In genomic region chr15:102097147-102097915, GRCm38 (mm10) we compare ENCODE assay signal across 12 mouse cellular contexts. TPM values are rescaled to one million over a fixed set of nuclear protein-coding genes. Genes with fewer than 3 reads are reported as not detected.
A peak's percentile ranks its signal among the peaks of the same experiment; 100 is the strongest.
DNase-seq lines count a peak whose midpoint lies in the region; ATAC-seq lines count a peak whose summit lies in the region.
"Had no signal": no experiment of that assay in that cellular context is flagged by ENCODE, and none has a peak within 500 bp of the region (broad histone marks: within the 10 kb centered on the region; RNA-seq: fewer than 3 reads in every experiment).

No protein-coding gene starts in this region.

- WGBS in forebrain, embryonic 11.5 days = 78% methylated on average over 8 of the region's 8 CpGs
- 81% methylated on average over 8 of the region's 8 CpGs for WGBS in forebrain, embryonic 10.5 days
- WGBS in lung, embryonic 15.5 days = 71% methylated on average over 8 of the region's 8 CpGs
- 74% methylated on average over 8 of the region's 8 CpGs for WGBS in heart, embryonic 15.5 days
- WGBS in stomach, embryonic 16.5 days = 73% methylated on average over 8 of the region's 8 CpGs
- WGBS in hindbrain, embryonic 12.5 days = 78% methylated on average over 8 of the region's 8 CpGs

- H3K36me3 ChIP-seq in forebrain, embryonic 11.5 days (ENCODE audit: control insufficient read depth, insufficient read depth, low read length) = peaks cover 22% of the 10 kb centered on the region
- H3K36me3 ChIP-seq in forebrain, embryonic 10.5 days (replicated peaks) = peaks cover 64% of the 10 kb centered on the region
- H3K36me3 ChIP-seq in lung, embryonic 15.5 days = peaks cover 53% of the 10 kb centered on the region
- H3K36me3 ChIP-seq in heart, embryonic 15.5 days = peaks cover 43% of the 10 kb centered on the region
- H3K36me3 ChIP-seq in stomach, embryonic 16.5 days (ENCODE audit: control insufficient read depth, insufficient read depth, low read length) = peaks cover 20% of the 10 kb centered on the region
- peaks cover 50% of the 10 kb centered on the region for H3K36me3 ChIP-seq in hindbrain, embryonic 12.5 days

- H3K27ac ChIP-seq in forebrain, embryonic 11.5 days (ENCODE audit: low read depth, low read length) = no peak overlapping the region
- no peak overlapping the region for H3K27ac ChIP-seq in forebrain, embryonic 10.5 days
- peak overlapping the region; percentile 26 for H3K27ac ChIP-seq in lung, embryonic 15.5 days
- H3K27ac ChIP-seq in heart, embryonic 15.5 days = peak overlapping the region; percentile 24
- H3K27ac ChIP-seq in stomach, embryonic 16.5 days (ENCODE audit: low read length) = peak overlapping the region; percentile 38; the same call in 1 of the 2 replicates
- H3K27ac ChIP-seq in hindbrain, embryonic 12.5 days = no peak overlapping the region
- H3K27ac ChIP-seq: kidney, postnatal 0 days had no signal

- peak; percentile 44 for DNase-seq in forebrain, embryonic 11.5 days (ENCODE audit: low spot score)
- DNase-seq in forebrain, embryonic 10.5 days (ENCODE audit: extremely low spot score, low spot score) = no peak
- no peak for DNase-seq in lung, postnatal 25 days (ENCODE audit: low spot score)
- DNase-seq in B cell, adult 2 months = no peak
- DNase-seq: lung, postnatal 10 days had no signal

- H3K4me3 ChIP-seq in forebrain, embryonic 11.5 days (ENCODE audit: low read depth, low read length) = no peak overlapping the region
- no peak overlapping the region for H3K4me3 ChIP-seq in forebrain, embryonic 10.5 days
- H3K4me3 ChIP-seq in lung, embryonic 15.5 days = no peak overlapping the region
- H3K4me3 ChIP-seq in heart, embryonic 15.5 days = no peak overlapping the region
- H3K4me3 ChIP-seq in stomach, embryonic 16.5 days (replicated peaks; ENCODE audit: low read length) = no peak overlapping the region
- H3K4me3 ChIP-seq in hindbrain, embryonic 12.5 days = no peak overlapping the region

- no peak overlapping the region for H3K9ac ChIP-seq in forebrain, embryonic 11.5 days (ENCODE audit: low read length)
- no peak overlapping the region for H3K9ac ChIP-seq in lung, embryonic 15.5 days
- H3K9ac ChIP-seq in heart, embryonic 15.5 days = no peak overlapping the region
- H3K9ac ChIP-seq in stomach, embryonic 16.5 days (ENCODE audit: low read length) = no peak overlapping the region
- H3K9ac ChIP-seq in hindbrain, embryonic 12.5 days = no peak overlapping the region

- peaks cover 4% of the 10 kb centered on the region for H3K27me3 ChIP-seq in forebrain, embryonic 11.5 days (ENCODE audit: control insufficient read depth, insufficient read depth, low read length)
- H3K27me3 ChIP-seq in forebrain, embryonic 10.5 days (ENCODE audit: poor library complexity, severe bottlenecking) = peaks cover 34% of the 10 kb centered on the region
- H3K27me3 ChIP-seq in lung, embryonic 15.5 days = no peaks in the 10 kb centered on the region
- no peaks in the 10 kb centered on the region for H3K27me3 ChIP-seq in heart, embryonic 15.5 days
- H3K27me3 ChIP-seq in stomach, embryonic 16.5 days (ENCODE audit: control insufficient read depth, insufficient read depth, low read length) = no peaks in the 10 kb centered on the region
- peaks cover 18% of the 10 kb centered on the region for H3K27me3 ChIP-seq in hindbrain, embryonic 12.5 days

- no peak overlapping the region for H3K4me2 ChIP-seq in forebrain, embryonic 11.5 days (ENCODE audit: low read depth, low read length, severe bottlenecking)
- H3K4me2 ChIP-seq in lung, embryonic 15.5 days = no peak overlapping the region
- no peak overlapping the region for H3K4me2 ChIP-seq in heart, embryonic 15.5 days
- no peak overlapping the region for H3K4me2 ChIP-seq in stomach, embryonic 16.5 days (ENCODE audit: low read depth, low read length)
- no peak overlapping the region for H3K4me2 ChIP-seq in hindbrain, embryonic 12.5 days (replicated peaks)

- no peaks in the 10 kb centered on the region for H3K9me3 ChIP-seq in forebrain, embryonic 11.5 days (ENCODE audit: control insufficient read depth, low read length)
- no peaks in the 10 kb centered on the region for H3K9me3 ChIP-seq in forebrain, embryonic 10.5 days
- H3K9me3 ChIP-seq in lung, embryonic 15.5 days = no peaks in the 10 kb centered on the region
- no peaks in the 10 kb centered on the region for H3K9me3 ChIP-seq in heart, embryonic 15.5 days (replicated peaks)
- H3K9me3 ChIP-seq in stomach, embryonic 16.5 days (replicated peaks; ENCODE audit: control insufficient read depth, low read length) = no peaks in the 10 kb centered on the region
- H3K9me3 ChIP-seq in hindbrain, embryonic 12.5 days (replicated peaks) = no peaks in the 10 kb centered on the region

- peaks cover 4% of the 10 kb centered on the region for H3K4me1 ChIP-seq in forebrain, embryonic 11.5 days (replicated peaks; ENCODE audit: control insufficient read depth, insufficient read depth, low read length)
- H3K4me1 ChIP-seq in forebrain, embryonic 10.5 days = peaks cover 53% of the 10 kb centered on the region
- H3K4me1 ChIP-seq in lung, embryonic 15.5 days = peaks cover 48% of the 10 kb centered on the region
- peaks cover 47% of the 10 kb centered on the region for H3K4me1 ChIP-seq in heart, embryonic 15.5 days (replicated peaks)
- peaks cover 43% of the 10 kb centered on the region for H3K4me1 ChIP-seq in stomach, embryonic 16.5 days (ENCODE audit: control insufficient read depth, insufficient read depth, low read length)
- peaks cover 41% of the 10 kb centered on the region for H3K4me1 ChIP-seq in hindbrain, embryonic 12.5 days

- no peak for ATAC-seq in forebrain, embryonic 11.5 days (replicated peaks; ENCODE audit: low FRiP score)
- no peak for ATAC-seq in lung, embryonic 15.5 days (ENCODE audit: borderline replicate concordance, extremely low read depth, low FRiP score, low TSS enrichment)
- no peak for ATAC-seq in heart, embryonic 15.5 days (replicated peaks; ENCODE audit: insufficient number of reproducible peaks, insufficient read depth, low FRiP score, low read depth)
- ATAC-seq in stomach, embryonic 16.5 days (ENCODE audit: insufficient read depth, low FRiP score) = no peak
- ATAC-seq in hindbrain, embryonic 12.5 days (ENCODE audit: low FRiP score) = no peak
- ATAC-seq: forebrain, embryonic 16.5 days had no signal

RNA-seq across cellular contexts. Expression of gene Tns2, which starts 2.9 kb away (rescaled TPM):
- 8.8 and 10.5 TPM in 2 replicates for polyA plus RNA-seq in forebrain, embryonic 11.5 days (2014; fragmentation: Nextera tagmentation; extraction: Ambion mirVana)
- polyA plus RNA-seq in forebrain, embryonic 10.5 days (2016; fragmentation: Nextera tagmentation; extraction: Ambion mirVana) = 11.1 and 13.1 TPM in 2 replicates
- 47.6 and 54.5 TPM in 2 replicates for polyA plus RNA-seq in lung, embryonic 15.5 days (2015; fragmentation: Nextera tagmentation; extraction: Ambion mirVana)
- 30.9 and 31.0 TPM in 2 replicates for polyA plus RNA-seq in heart, embryonic 15.5 days (2015; fragmentation: Nextera tagmentation; extraction: Ambion mirVana)
- 41.2 and 43.0 TPM in 2 replicates for polyA plus RNA-seq in stomach, embryonic 16.5 days (2015; fragmentation: Nextera tagmentation; extraction: Ambion mirVana)
- 21.8 and 22.7 TPM in 2 replicates for polyA plus RNA-seq in hindbrain, embryonic 12.5 days (2016; fragmentation: Nextera tagmentation; extraction: Ambion mirVana)

RNA-seq across cellular contexts. Expression of gene Eif4b, which starts 23.8 kb away (rescaled TPM):
- polyA plus RNA-seq in forebrain, embryonic 11.5 days (2014; fragmentation: Nextera tagmentation; extraction: Ambion mirVana) = 122 and 129 TPM in 2 replicates
- polyA plus RNA-seq in forebrain, embryonic 10.5 days (2016; fragmentation: Nextera tagmentation; extraction: Ambion mirVana) = 140 and 143 TPM in 2 replicates
- polyA plus RNA-seq in lung, embryonic 15.5 days (2015; fragmentation: Nextera tagmentation; extraction: Ambion mirVana) = 118 and 121 TPM in 2 replicates
- 56.5 and 71.8 TPM in 2 replicates for polyA plus RNA-seq in heart, embryonic 15.5 days (2015; fragmentation: Nextera tagmentation; extraction: Ambion mirVana)
- polyA plus RNA-seq in stomach, embryonic 16.5 days (2015; fragmentation: Nextera tagmentation; extraction: Ambion mirVana) = 108 and 122 TPM in 2 replicates
- 94.0 and 97.1 TPM in 2 replicates for polyA plus RNA-seq in hindbrain, embryonic 12.5 days (2016; fragmentation: Nextera tagmentation; extraction: Ambion mirVana)

RNA-seq across cellular contexts. Expression of gene Spryd3, which starts 38.7 kb away (rescaled TPM):
- 12.0 and 12.1 TPM in 2 replicates for polyA plus RNA-seq in forebrain, embryonic 11.5 days (2014; fragmentation: Nextera tagmentation; extraction: Ambion mirVana)
- 10.8 and 12.7 TPM in 2 replicates for polyA plus RNA-seq in forebrain, embryonic 10.5 days (2016; fragmentation: Nextera tagmentation; extraction: Ambion mirVana)
- 18.8 and 20.5 TPM in 2 replicates for polyA plus RNA-seq in lung, embryonic 15.5 days (2015; fragmentation: Nextera tagmentation; extraction: Ambion mirVana)
- polyA plus RNA-seq in heart, embryonic 15.5 days (2015; fragmentation: Nextera tagmentation; extraction: Ambion mirVana) = 16.0 and 22.4 TPM in 2 replicates
- polyA plus RNA-seq in stomach, embryonic 16.5 days (2015; fragmentation: Nextera tagmentation; extraction: Ambion mirVana) = 29.2 and 35.0 TPM in 2 replicates
- 28.1 and 29.2 TPM in 2 replicates for polyA plus RNA-seq in hindbrain, embryonic 12.5 days (2016; fragmentation: Nextera tagmentation; extraction: Ambion mirVana)

RNA-seq across cellular contexts. Expression of gene Igfbp6, which starts 46.8 kb away (rescaled TPM):
- 0.33 TPM in 1 of 2 replicates, not detected in the other for polyA plus RNA-seq in forebrain, embryonic 11.5 days (2014; fragmentation: Nextera tagmentation; extraction: Ambion mirVana)
- 0.14 and 0.17 TPM in 2 replicates for polyA plus RNA-seq in forebrain, embryonic 10.5 days (2016; fragmentation: Nextera tagmentation; extraction: Ambion mirVana)
- polyA plus RNA-seq in lung, embryonic 15.5 days (2015; fragmentation: Nextera tagmentation; extraction: Ambion mirVana) = 12.3 and 16.8 TPM in 2 replicates
- polyA plus RNA-seq in heart, embryonic 15.5 days (2015; fragmentation: Nextera tagmentation; extraction: Ambion mirVana) = 9.5 and 10.2 TPM in 2 replicates
- 18.5 and 21.2 TPM in 2 replicates for polyA plus RNA-seq in stomach, embryonic 16.5 days (2015; fragmentation: Nextera tagmentation; extraction: Ambion mirVana)
- 0.42 TPM in 1 of 2 replicates, not detected in the other for polyA plus RNA-seq in hindbrain, embryonic 12.5 days (2016; fragmentation: Nextera tagmentation; extraction: Ambion mirVana)

RNA-seq across cellular contexts. Expression of gene Soat2, which starts 53.0 kb away (rescaled TPM):
- polyA plus RNA-seq in forebrain, embryonic 11.5 days (2014; fragmentation: Nextera tagmentation; extraction: Ambion mirVana) = not detected in 2 replicates
- polyA plus RNA-seq in forebrain, embryonic 10.5 days (2016; fragmentation: Nextera tagmentation; extraction: Ambion mirVana) = 0.09 TPM in 1 of 2 replicates, not detected in the other
- 0.20 and 0.34 TPM in 2 replicates for polyA plus RNA-seq in lung, embryonic 15.5 days (2015; fragmentation: Nextera tagmentation; extraction: Ambion mirVana)
- 0.23 and 0.63 TPM in 2 replicates for polyA plus RNA-seq in heart, embryonic 15.5 days (2015; fragmentation: Nextera tagmentation; extraction: Ambion mirVana)
- polyA plus RNA-seq in stomach, embryonic 16.5 days (2015; fragmentation: Nextera tagmentation; extraction: Ambion mirVana) = 5.4 and 6.2 TPM in 2 replicates
- polyA plus RNA-seq in hindbrain, embryonic 12.5 days (2016; fragmentation: Nextera tagmentation; extraction: Ambion mirVana) = 0.09 TPM in 1 of 2 replicates, not detected in the other
- polyA plus RNA-seq: cerebellum, adult 2 months; forebrain, embryonic 16.5 days had no signal

Comparison
In these comparisons a context has a peak if more than half of its experiments do, and no peak if none do; other contexts are left out.
1. H3K27ac ChIP-seq: peak in lung, embryonic 15.5 days (single experiment), heart, embryonic 15.5 days (single experiment) and stomach, embryonic 16.5 days (single experiment); none in forebrain, embryonic 11.5 days (single experiment), forebrain, embryonic 10.5 days (single experiment) and hindbrain, embryonic 12.5 days (single experiment).